Mouse (Mus musculus) c-Kit-positive CD71-negative TER-119-negative erythroid progenitor cells, embryonic 14.5 days (primary cell): ENCODE measurements around the gene Homer3.

Experiments used
- DNase-seq: peaks from one replicate; pipeline ENCODE4 v3.0.0-alpha.2; 2013; ENCODE audit warnings: low read depth

Gene Homer3

GRCm38 (mm10) chr8:70332878-70333202 is 50.2 kb downstream of the Homer3 start:
- DNase-seq: no peak

- no peak for DNase-seq
These were observed 56.3 kb downstream of the Homer3 start for GRCm38 (mm10) chr8:70338931-70339330.

GRCm38 (mm10) chr8:70340659-70341058 is 58.0 kb downstream of the Homer3 start:
- DNase-seq: no peak

GRCm38 (mm10) chr8:70342007-70342406 is 59.4 kb downstream of the Homer3 start:
- no peak for DNase-seq

- DNase-seq: no peak
These were observed 60.4 kb downstream of the Homer3 start for GRCm38 (mm10) chr8:70343076-70343475.

GRCm38 (mm10) chr8:70343696-70344095 is 61.1 kb downstream of the Homer3 start:
- DNase-seq: no peak
